Mouse (Mus musculus): ENCODE data around the gene Sde2. TPM values are rescaled to one million over a fixed set of nuclear protein-coding genes. Genes with fewer than 3 reads are reported as not detected.

The Sde2 gene
- total RNA-seq (2014; fragmentation: Nextera tagmentation) (18.0 and 23.5 TPM in 2 replicates), total RNA-seq (2017) (29.5 and 29.8 TPM in 2 replicates)

DNA sequence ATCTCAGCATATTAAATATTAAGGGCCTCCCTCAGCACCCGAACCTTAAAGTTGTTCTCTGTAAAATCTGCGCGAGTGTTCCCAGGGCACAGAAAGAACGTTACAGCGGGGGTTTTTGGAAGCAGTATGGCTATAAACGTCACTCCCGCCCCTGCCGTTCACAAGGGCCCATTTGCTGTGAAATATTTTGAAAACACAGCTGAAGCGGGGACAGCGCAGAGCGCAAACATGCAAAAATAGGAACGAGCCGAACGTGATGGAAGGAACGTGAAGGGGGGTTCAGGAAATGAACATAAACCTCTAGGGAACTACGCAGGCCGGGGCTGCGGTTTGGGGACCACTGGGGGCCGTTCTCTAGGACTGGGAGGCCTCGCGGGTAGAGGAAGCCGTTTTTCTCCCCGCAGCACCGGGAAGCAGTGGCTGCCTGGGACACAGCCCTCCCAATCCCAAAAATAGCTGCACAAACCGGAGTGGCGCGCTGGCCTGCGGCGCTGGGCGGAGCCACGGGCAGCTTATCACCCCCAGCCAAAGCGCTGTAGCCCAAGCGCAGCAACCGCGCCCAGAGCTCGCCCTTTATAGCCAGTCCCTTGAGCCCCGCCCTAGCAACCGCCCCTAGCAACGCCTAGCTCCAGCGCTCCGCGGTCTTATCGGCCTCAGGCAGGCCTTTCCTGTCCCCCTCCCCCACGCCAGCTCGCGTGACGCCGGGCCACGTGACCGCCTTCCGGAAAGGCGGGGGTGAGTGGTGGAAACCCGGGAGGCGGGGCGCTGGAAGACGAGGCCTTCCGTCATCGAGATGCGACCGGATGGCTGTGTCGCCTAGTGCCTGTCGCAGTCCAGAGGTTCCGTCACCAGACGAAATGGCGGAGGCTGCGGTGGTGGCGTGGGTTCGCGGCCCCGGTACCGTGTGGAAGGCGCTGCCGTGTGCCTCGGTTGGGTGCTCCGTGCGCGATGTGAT, at the start of gene Sde2:
Gene Sde2, plus strand, starts transcription at position 812 of the 955 bp plus-strand sequence.
- ATAC-seq (replicated peaks; ENCODE audit: poor library complexity, severe bottlenecking), result peak; percentile 71

DNA sequence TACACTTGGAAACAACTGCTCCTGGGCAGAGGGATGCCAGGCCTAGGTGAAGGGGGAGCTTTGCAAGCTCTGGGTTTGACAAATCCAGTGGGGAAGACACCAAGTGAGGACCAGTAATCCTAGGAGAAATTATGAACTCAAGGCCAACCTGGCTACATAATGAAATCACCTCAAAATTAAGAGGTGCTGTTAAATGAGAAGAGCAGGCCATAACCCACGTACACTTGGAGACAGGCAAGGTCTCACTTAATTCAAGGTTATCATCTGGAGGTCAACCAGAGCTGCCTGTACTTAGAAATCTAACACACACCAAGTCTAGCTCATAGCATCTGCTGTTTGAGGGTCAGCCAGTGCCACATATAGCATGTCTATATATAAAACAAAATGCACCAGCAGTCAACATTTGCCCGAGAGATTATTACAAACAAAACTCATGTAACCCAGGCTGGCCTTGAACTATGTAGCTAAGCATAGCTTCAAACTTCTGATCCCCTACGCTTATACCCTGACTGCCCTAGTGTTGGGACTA, 49.4 kb upstream of the Sde2 start:
- ATAC-seq (replicated peaks; ENCODE audit: poor library complexity, severe bottlenecking), result no peak

DNA sequence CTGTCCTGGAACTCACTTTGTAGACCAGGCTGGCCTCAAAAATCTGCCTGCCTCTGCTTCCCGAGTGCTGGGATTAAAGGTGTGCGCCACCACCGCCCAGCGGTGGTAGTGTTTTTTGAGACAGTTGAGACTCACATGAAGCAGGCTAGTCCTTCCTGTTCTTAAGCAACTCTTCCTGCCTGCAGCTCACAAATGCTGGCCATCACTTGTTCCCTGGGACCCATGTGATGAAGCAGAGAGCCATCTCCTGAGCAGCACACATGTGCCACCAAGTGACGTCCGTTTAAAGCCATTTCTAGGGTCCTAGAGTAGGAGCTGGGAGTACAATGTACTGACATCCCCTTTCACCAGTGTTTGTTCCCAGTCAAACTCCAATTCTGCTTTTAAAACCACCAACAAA, 47.0 kb upstream of the Sde2 start:
- peak; percentile 32 for ATAC-seq (replicated peaks; ENCODE audit: poor library complexity, severe bottlenecking)

DNA sequence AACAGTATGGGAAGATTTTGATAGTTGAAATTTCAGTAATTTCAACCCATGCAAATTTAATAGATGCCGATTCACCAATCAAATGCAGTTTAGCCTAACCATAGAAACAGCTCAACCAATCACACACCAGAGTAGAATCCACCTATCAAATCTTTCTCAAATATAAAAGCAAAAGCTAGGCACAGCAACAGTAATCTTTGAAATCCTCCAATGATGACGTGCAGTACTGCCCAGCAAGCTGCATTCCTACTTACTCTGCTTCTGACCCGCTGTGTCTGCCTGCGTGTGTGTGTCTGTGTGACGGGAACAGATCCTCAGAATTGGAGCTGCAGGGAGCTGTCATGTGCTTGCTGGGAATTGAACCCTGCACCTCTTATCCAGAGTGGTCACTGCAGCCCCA, 42.1 kb upstream of the Sde2 start:
- ATAC-seq (replicated peaks; ENCODE audit: poor library complexity, severe bottlenecking), result no peak

DNA sequence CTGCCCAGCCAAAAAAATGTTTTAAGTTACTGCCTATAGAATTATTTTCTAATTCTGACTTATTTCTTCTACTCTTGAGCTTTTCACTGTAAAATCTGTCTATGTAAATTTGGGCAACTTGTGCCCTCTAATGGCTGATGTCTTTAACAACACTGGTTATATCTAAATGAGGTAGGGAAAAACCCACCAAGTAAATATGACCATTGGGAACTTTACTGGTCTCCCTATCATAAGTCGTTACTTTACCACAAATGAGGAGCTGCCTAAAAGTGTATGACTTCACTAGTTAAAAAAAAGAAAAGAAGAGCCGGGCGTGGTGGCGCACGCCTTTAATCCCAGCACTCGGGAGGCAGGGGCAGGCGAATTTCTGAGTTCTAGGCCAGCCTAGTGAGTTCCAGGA, 40.0 kb upstream of the Sde2 start:
- no peak for ATAC-seq (replicated peaks; ENCODE audit: poor library complexity, severe bottlenecking)

DNA sequence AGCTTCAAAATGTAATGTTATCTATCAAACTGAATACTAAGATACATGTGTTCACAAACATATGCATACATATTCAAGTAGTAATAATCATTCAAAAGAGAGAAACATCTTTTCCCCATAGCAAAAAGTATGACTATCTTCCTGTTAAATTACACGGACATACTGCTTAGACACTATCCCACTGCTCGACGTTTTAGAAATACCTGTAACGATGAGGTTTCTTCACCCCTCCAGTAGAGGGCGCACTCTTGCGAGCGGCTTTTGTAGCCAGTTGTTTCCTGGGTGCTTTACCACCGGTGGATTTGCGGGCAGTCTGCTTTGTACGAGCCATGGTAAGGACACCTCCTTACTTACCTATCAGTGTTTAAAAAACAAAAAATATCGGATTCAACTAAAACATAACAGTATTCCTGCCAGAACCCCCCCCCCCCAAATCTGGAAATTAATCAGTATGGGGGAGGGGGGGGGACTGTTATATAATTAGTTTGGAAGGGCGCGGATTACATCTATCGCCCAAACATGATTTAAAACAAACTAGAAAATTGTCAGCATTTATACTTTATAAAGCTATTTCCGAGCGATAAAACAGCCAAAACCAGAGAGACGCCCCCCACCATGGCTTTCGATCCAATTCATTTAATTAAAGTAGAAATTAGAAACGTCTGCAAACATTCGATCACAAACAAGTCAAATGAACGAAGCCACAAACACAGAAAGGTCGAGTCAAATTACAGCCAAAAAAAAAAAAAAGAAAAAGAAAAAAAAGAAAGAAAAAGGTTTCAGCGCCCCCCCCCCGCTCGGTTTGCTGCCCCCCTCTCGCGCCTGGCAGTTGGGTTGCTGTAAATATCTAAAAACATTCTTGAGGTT, 39.1 kb upstream of the Sde2 start:
- ATAC-seq (replicated peaks; ENCODE audit: poor library complexity, severe bottlenecking), result no peak

DNA sequence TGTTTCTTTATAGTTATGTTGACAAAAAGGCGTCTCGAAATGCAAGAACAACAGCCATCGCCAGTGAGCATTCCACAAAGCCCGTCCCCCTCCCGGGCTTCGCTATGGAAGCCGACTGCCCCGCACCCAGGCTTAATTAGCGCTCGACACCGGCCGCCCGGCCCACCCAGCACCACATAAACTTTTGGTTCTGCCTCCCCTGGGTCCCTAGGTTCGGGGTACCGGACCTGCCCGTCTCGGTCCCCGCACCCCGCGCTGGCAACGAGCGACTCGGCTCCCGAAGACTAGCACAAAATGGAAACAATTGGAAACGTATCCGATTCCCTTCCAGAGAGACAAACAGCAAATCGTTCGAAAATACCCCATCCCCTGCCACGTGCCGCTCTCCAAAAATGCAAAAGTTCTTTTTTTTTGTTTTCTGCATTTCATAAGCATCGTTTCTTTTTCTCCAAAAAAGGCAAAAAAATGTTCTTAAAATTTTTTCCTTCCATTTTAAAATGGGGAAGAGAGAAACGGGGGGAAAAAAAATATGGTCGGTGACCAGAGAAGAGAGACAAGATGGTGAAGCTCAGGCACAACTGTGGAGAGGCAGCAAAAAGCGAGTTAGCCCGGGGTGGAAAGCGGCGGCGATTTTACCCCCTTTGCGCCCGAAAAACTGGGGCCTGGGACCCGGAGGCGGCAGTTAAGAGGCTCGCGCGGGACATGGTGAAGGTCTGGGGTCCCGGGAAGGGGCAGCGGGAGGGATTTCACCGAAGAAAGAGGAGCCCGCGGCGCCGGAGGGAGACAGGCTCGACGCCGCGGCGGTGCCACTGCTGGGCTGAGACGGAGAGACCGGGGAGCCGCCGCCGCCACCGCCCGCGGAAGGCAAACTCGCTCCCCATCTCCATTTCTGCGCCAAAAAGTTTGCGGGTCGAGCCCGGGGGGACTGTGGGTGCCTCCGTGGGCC, 38.2 kb upstream of the Sde2 start:
- ATAC-seq (replicated peaks; ENCODE audit: poor library complexity, severe bottlenecking), result peak; percentile 1; the same call in 1 of the 2 replicates

DNA sequence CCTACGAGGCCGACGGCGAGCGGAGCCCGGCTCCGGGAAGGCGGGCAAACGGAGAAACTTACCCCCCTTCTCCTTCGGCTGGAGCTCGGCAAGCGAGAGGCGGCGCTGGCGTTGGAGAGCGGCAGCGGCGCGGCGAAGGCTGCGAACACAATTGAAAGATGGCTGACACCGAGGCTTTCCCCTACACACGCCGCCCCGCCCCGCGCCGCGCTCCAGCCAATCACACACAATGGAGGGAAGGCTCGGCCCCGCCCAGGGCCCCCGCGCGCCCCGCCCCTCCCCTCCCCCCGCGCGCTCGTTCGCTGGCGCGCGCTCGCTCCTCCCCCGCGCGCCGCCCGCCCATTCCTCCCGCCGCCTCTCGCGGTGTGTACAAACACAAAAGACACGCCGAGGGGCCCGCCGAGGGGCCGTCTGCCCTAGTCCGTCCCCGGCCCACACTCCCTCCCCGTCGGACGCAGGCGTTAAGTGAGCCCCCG, 37.5 kb upstream of the Sde2 start:
- ATAC-seq (replicated peaks; ENCODE audit: poor library complexity, severe bottlenecking), result peak; percentile 78

DNA sequence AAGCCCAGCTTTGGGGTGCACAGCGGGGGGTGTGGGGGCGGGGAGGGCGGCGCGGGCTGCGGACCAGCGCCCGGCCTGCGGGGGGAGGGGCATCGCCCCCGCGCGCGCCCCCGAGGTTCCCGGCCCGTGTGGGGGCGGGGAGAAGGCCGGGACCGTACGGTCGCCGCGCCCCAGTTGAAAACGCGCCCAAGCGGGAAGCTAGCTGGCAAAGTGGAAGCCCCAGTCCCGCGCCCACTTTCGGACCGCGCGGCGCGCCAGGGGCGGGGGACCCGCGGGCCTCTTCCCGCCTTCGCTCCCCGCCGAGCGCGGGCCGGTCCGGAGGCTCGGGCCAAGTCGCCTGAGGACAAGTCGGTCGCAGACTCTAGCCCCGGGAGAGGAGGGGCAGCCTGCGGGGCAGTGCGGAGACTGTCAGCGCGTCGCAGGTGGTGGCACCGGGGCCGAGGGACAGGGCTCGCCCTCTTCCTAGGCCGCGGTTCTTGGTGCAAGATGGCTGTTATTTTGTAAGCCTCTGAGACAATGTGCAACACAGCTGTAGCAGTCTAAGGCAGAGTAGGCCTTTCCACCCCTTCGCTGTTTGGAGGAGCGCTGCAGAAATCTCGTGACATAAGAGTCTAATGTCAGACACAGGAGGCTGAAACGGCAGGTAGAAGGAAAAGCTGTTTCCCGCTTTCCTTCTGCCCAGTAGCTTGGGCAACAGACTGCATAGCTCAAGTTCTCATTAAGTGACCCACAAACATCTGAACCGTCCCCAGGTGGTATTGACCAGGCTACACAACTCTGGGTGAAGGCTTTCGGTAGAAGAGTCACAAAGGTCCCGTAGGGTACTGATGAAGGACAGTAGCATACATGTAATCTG, 36.8 kb upstream of the Sde2 start, which contains the start of gene H3f3a:
Gene H3f3a, minus strand, starts transcription at position 59 of the 856 bp plus-strand sequence.
- ATAC-seq (replicated peaks; ENCODE audit: poor library complexity, severe bottlenecking), result peak; percentile 18

DNA sequence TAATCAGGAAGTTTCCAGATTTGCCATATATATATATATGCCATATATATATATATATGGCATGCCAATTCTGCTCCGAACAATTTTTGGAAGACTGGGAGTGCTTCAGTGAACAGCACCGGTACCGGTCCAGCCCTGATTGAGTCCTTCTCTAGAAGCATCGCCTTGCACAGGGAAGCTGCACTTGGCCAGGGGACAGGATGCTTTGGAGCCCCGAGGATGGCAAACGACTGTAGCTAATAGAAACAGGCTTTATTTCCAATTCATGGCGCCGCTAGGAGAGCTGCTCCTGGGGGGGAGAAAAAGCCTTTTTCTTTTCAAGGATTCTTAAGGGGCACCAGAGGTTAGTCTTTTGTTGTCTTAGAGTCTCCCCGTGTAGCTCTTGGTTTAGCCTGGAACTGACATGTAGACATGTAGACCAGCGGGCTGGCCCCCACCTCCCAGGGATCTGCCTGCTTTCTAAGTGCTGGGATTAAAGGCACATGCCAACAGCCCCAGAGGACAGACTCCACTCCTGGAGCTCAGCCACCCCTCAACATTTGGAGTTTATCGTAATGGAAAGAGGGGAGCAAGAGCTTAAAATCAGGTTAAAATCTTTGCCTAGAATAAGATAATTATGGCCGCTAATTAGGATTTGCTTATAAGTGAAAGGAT, 35.4 kb upstream of the Sde2 start:
- ATAC-seq (replicated peaks; ENCODE audit: poor library complexity, severe bottlenecking), result no peak

DNA sequence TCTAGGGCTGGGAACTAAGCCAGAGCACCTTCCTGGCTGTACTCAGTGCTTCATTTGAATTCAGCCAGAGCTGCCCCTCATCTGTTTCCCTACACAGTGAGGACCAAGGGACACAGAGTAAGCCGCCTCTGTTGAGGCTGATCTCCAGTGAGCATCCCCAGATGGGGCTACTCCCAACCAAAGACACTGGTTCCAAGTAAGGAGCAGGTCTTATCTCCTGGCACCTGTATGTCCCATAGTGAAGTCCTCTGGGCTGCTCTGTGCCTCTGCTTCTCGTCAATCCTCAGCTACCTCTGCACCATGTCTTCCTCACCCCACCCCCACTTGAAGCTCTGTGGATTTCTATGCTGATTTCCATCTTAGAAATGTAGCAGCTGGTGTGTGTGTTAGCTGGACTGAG, 32.9 kb upstream of the Sde2 start:
- no peak for ATAC-seq (replicated peaks; ENCODE audit: poor library complexity, severe bottlenecking)

DNA sequence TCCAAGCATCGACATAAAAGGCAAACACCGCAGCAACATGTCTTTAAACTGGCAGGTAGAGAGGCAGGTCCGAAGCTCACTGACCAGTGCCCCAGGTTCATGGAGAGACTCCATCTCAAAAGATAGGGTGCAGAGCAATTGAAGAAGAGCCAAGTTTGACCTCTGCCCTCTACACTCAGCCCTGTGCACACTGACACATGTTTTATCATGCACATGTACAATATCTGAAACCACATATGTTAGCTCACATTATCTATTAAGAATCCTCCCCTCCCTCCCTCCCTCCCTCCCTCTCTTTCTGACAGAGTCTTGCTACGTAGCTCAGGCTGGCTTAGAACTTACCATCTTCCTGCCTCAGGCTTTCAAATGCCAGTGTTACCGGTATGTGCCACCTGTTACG, 29.8 kb upstream of the Sde2 start:
- no peak for ATAC-seq (replicated peaks; ENCODE audit: poor library complexity, severe bottlenecking)

DNA sequence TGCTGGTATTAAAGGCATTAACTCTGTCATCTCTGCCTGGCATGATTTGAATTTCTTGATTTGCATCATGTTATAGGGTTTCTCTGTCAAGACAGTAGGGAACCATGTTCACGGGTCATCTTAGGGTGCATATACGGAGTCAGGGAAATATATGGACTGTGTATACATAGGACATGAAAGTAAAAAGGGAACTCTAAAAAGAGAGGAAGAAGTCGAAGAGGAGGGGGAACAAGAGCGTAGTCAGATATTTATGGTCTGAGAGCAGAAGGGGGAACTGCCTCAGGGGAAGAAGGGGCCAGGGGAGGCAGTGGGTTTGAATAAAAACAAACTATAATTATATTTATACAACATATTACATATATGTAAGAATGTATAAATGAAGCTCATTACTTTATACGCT, 28.7 kb upstream of the Sde2 start:
- ATAC-seq (replicated peaks; ENCODE audit: poor library complexity, severe bottlenecking), result peak; percentile 67

DNA sequence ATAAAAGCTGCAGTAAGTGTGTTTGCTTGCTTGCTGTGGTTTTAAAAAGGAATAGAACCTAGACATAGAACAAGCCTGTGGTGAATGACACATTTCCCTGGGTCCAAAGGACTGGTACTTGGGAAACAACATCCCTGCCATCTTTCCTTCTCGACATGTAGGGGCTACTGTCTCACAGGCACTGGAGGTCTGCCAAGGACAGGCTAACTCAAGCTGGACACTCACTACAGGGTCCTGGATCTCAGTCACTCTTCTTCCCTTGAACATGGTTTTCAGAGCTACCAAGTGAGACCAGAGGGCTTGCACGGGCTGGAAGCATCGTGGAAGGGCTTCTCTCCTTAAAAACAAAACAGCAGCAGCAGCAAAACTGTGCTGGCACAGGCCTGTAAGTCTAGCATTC, 27.2 kb upstream of the Sde2 start:
- no peak for ATAC-seq (replicated peaks; ENCODE audit: poor library complexity, severe bottlenecking)

DNA sequence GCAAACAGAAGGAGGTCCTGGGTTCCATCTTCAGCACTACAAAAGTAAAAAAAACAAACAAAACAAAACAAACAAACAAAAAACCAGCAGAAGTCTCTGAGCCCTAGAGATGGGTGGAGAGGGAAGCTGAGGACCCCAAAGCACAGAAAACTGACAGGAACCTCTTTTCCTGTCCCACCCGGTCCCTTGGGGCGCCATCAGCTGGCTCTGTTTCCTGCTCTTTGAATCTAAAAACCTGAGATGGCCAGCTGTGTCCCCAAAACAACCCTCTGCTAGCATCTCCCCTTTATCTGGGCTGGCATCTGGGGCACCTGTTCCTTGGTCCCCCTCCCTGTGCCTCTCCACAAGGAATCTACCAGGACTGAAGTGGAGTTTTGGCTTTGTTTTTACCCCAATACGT, 26.2 kb upstream of the Sde2 start:
- no peak for ATAC-seq (replicated peaks; ENCODE audit: poor library complexity, severe bottlenecking)

DNA sequence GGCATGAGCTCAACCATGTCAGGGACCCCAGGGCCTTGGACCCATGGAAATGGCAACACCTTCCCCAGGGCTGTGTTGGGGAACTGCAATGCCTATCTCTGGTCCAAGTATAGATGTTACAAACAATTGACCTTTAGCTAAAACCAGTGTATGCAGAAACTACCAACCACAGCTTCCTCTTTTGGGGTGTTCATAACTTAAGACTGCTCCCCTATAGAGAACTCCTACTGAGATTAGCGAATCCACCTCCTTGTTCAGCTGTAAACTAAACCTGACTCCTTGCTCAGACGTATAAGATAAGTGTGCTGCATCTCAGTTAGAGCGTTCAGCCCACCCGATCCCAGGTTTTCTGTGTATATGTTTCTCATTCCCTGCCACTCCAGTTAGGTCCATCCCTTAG, 24.3 kb upstream of the Sde2 start:
- ATAC-seq (replicated peaks; ENCODE audit: poor library complexity, severe bottlenecking), result peak; percentile 74

DNA sequence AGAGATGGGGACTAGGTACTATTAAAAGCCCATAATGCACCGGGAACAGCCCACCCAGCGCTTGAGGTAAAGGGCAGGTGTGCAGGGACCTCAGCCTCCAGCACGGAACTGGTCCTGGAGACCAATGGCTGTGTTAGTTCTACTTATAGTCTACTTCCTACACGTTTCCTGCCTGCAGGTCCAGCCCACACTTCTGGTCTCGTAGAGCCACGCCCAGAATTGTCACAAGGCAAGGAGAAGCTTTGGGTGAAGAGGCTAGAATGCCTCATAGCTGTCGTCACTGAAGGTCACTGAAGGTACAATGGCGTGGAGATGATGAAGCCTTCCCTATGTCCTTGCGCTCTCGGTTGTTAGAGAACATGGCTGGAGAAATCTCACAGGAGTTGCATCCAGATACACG, 21.2 kb upstream of the Sde2 start:
- peak; percentile 80 for ATAC-seq (replicated peaks; ENCODE audit: poor library complexity, severe bottlenecking)

DNA sequence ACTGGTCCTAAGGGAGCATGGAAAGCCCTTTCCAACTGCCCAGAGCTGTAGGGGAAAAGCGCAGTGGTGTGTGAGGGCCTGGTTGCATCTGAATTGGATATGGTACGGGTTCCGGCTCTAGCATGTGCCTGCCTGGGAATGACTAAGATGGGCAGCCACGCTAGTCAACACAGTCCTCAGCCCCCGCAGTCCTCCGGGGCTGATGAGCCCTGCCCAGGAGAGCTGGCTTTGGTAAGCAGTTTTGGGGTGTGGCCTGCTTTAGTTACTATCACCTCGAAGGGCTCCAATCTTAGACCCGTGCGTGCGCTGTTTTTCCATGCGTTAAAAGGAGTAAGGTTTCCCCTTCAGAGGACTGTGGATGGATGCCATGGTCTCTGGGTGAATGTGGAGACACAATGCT, 20.8 kb upstream of the Sde2 start:
- no peak for ATAC-seq (replicated peaks; ENCODE audit: poor library complexity, severe bottlenecking)
